Mouse (Mus musculus) heart, postnatal 0 days (tissue): ENCODE measurements at regions not wholly inside any gene's neighbourhood (a gene's known extent, or its start where the extent isn't known, plus 50 kb on each side); places are given as distances from the start of the nearest gene placed in this dataset.

Source experiments
- CTCF ChIP-seq: IDR thresholded peaks from 2 replicates; pipeline ENCODE4 v1.5.1; 2016; ENCODE audit warnings: antibody characterized with exemption, control low read depth, low read depth
- EP300 ChIP-seq: IDR thresholded peaks from 2 replicates; pipeline ENCODE4 v1.6.1; 2016; ENCODE audit warnings: antibody characterized with exemption, low read depth

- TF ChIP-seq EP300, result no peak
- no peak for TF ChIP-seq CTCF
Observed at GRCm38 (mm10) chr3:63638572-63638971, 154.9 kb upstream of the Gm34302 start.
